Mouse (Mus musculus): ENCODE measurements at regions not wholly inside any gene's neighbourhood (a gene's known extent, or its start where the extent isn't known, plus 50 kb on each side); places are given as distances from the start of the nearest gene placed in this dataset.
A peak's percentile ranks its signal among the peaks of the same experiment; 100 is the strongest.

DNA sequence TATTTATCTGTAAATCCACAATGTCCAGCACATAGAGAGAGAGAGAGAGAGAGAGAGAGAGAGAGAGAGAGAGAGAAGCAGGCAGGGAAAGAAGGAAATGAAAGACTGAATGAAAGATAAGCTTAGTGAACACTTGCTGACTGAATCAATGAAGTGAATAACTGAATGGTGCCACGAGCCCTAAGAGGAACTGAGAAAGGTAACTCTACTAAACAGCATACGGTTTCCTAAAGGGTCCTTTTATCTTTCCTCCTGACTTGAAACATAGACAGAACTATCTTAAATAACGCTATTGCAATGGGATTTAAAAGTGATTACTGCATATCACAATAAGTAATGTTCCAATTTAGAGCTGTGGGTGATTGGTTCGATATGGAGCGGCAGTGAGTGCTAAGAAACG, 121.0 kb downstream of the Rbm26 start:
- H3K36me3 ChIP-seq (ENCODE audit: insufficient read depth, low read length), result no peaks in the 10 kb centered on the region
- no peak overlapping the region for H3K27ac ChIP-seq
- no peak for DNase-seq (ENCODE audit: low spot score)
- no peak overlapping the region for H3K4me3 ChIP-seq (ENCODE audit: low read length)
- ATAC-seq, result no peak
- no peak overlapping the region for H3K9ac ChIP-seq (replicated peaks; ENCODE audit: low read length)
- no peaks in the 10 kb centered on the region for H3K27me3 ChIP-seq (ENCODE audit: insufficient read depth, low read length)
- H3K4me2 ChIP-seq (ENCODE audit: low read depth, low read length), result no peak overlapping the region
- no peaks in the 10 kb centered on the region for H3K4me1 ChIP-seq (ENCODE audit: insufficient read depth, low read length)
- TF ChIP-seq CTCF (IDR thresholded peaks at IDR 0.05; ENCODE audit: low read depth), result no peak
- WGBS, result 78% methylated on average over 6 of the region's 6 CpGs
- 0 out of 2 replicates have a peak, but pooled peaks cover 4% of the 10 kb centered on the region for H3K9me3 ChIP-seq (ENCODE audit: low read length)

DNA sequence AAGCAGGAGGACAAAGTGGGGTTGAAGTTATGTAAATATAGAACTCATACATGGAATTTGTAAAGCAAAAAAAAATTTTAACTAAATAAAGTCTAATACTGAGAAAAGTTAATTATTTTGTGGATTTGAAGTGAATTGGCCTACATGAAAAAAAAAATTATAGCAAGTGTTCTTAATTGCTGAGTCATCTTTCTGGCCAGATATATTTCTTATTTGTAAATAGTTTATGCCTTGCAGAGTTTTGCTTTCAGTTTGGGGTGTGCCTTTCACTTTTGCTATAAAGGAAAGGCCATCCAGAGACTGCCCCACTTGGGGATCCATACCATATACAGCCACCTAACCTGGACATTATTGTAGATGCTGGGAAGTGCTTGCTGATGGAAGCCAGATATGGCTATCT, 138.3 kb downstream of the Rbm26 start:
- no peak overlapping the region for H3K4me3 ChIP-seq (ENCODE audit: low read length)
- no peak for ATAC-seq
- H3K36me3 ChIP-seq (ENCODE audit: insufficient read depth, low read length), result no peaks in the 10 kb centered on the region

DNA sequence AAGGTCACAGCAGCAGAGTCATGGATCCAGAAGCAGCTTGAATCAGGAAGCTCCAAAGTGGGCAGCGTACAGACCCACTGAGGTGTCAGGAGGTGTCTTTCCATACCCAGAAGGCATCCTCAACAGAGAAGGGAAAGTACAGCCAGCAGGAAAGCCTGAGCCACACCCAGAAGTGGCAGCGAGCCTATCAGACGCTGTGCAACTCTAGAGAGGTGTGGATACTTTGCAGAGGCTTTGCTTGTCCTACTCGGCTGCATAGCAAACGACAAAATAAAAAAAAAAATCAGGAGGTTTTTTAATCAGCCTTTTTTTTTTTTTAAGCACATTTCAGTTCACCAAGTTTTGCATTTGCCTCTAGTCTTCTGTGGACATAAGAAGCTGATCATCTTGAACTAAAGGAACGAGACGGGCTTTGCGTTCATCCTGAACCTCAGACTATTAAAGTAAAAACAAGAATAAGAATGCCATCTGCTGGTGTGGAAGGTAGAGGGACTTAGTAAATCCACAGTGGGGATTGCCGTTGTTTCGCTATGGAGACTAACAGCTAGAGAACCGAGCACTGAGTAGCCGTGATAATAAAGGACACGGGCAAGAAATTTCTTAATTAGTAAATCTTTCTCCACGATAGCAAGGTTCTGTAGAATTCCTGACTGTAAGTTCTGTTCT, 142.3 kb downstream of the Rbm26 start:
- Histone ChIP-seq H3K4me3 (ENCODE audit: low read length) (no peak overlapping the region), H3K27ac (no peak overlapping the region), H3K36me3 (ENCODE audit: insufficient read depth, low read length) (no peaks in the 10 kb centered on the region), H3K9me3 (ENCODE audit: low read length) (no peaks in the 10 kb centered on the region), H3K4me1 (ENCODE audit: insufficient read depth, low read length) (no peaks in the 10 kb centered on the region), H3K4me2 (ENCODE audit: low read depth, low read length) (peak overlapping the region; percentile 38), H3K27me3 (ENCODE audit: insufficient read depth, low read length) (no peaks in the 10 kb centered on the region), H3K9ac (replicated peaks; ENCODE audit: low read length) (no peak overlapping the region)
- DNase-seq (ENCODE audit: low spot score) (peak; percentile 68), ATAC-seq (no peak)
- peak; percentile 49 for TF ChIP-seq CTCF (IDR thresholded peaks at IDR 0.05; ENCODE audit: low read depth)
- WGBS, result 34% methylated on average over 14 of the region's 14 CpGs

More for the DNA sequence above, 138.3 kb downstream of the Rbm26 start:
- Histone ChIP-seq H3K27me3 (ENCODE audit: insufficient read depth, low read length) (no peaks in the 10 kb centered on the region), H3K27ac (no peak overlapping the region), H3K9ac (replicated peaks; ENCODE audit: low read length) (no peak overlapping the region), H3K4me2 (ENCODE audit: low read depth, low read length) (no peak overlapping the region), H3K4me1 (ENCODE audit: insufficient read depth, low read length) (no peaks in the 10 kb centered on the region), H3K9me3 (ENCODE audit: low read length) (no peaks in the 10 kb centered on the region)
- no peak for DNase-seq (ENCODE audit: low spot score)
- no peak for TF ChIP-seq CTCF (IDR thresholded peaks at IDR 0.05; ENCODE audit: low read depth)

DNA sequence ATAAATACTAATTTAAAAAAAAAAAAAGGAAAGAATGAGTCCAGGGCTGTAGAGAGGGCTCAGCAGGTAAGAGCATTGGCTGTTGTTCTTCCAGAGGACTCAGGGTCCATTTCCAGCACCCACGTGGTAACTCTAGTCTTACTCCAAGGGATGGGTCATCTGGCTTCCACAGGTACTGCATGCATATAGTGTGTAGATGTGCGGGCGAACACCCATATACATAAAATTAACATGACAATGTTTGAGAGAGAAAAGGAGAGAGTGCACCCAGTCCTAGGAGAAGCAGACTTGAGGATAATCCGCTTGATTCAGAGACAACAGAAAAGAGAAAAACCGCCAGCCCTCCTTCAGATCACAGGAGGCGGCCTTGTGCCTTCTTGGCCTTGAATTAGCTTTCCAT, 157.2 kb downstream of the Rbm26 start:
- no peaks in the 10 kb centered on the region for H3K9me3 ChIP-seq (ENCODE audit: low read length)
- 70% methylated on average over 6 of the region's 6 CpGs for WGBS
- no peak overlapping the region for H3K9ac ChIP-seq (replicated peaks; ENCODE audit: low read length)
- no peak for TF ChIP-seq CTCF (IDR thresholded peaks at IDR 0.05; ENCODE audit: low read depth)
- no peak for ATAC-seq
- no peak for DNase-seq (ENCODE audit: low spot score)
- no peak overlapping the region for H3K27ac ChIP-seq
- H3K36me3 ChIP-seq (ENCODE audit: insufficient read depth, low read length), result no peaks in the 10 kb centered on the region
- H3K4me2 ChIP-seq (ENCODE audit: low read depth, low read length), result no peak overlapping the region
- no peaks in the 10 kb centered on the region for H3K4me1 ChIP-seq (ENCODE audit: insufficient read depth, low read length)
- H3K27me3 ChIP-seq (ENCODE audit: insufficient read depth, low read length), result no peaks in the 10 kb centered on the region
- no peak overlapping the region for H3K4me3 ChIP-seq (ENCODE audit: low read length)

DNA sequence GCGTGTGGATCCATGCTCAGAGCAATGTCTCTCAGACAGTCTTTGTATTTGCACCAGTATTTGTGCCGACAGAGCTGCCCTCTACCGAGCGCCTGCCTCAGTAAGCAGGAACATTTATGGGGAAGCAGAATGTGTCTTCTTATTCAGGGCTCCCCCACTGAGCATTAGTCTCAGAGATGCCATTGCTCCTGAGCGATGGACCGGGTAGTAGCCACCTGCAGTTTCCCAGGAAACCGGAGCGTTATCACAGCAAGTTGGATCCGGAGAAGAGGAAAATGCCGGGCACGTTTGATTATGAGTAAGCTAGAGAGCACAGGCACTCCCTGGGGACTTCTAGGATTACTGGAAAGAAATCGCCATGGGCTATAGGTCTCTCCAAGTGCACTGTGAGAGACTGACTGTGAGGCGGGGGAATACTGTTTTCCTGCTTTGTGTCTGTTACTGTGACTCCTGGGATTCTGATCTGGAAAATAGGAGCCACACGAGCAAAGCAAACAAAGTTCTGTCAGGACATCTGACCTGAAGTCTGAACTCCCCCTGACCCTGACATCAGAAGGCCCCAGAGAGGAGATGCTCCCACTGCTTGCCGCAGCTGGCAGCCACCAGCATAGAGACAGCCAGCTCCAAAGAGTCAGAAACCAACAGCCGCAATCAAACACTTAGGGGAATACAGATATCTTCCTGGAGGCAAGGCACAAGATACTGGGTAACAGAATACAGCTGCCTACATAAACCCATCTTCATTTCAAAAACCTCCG, 160.9 kb downstream of the Rbm26 start:
- no peaks in the 10 kb centered on the region for H3K4me1 ChIP-seq (ENCODE audit: insufficient read depth, low read length)
- 14% methylated on average over 17 of the region's 17 CpGs for WGBS
- H3K4me2 ChIP-seq (ENCODE audit: low read depth, low read length), result peak overlapping the region; percentile 46
- no peaks in the 10 kb centered on the region for H3K27me3 ChIP-seq (ENCODE audit: insufficient read depth, low read length)
- H3K9me3 ChIP-seq (ENCODE audit: low read length), result no peaks in the 10 kb centered on the region
- peak overlapping the region; percentile 18 for H3K4me3 ChIP-seq (ENCODE audit: low read length)
- peak; percentile 50 for TF ChIP-seq CTCF (IDR thresholded peaks at IDR 0.05; ENCODE audit: low read depth)
- ATAC-seq (peak; percentile 75), DNase-seq (ENCODE audit: low spot score) (peak; percentile 64)
- no peak overlapping the region for H3K9ac ChIP-seq (replicated peaks; ENCODE audit: low read length)
- H3K36me3 ChIP-seq (ENCODE audit: insufficient read depth, low read length), result no peaks in the 10 kb centered on the region
- no peak overlapping the region for H3K27ac ChIP-seq

DNA sequence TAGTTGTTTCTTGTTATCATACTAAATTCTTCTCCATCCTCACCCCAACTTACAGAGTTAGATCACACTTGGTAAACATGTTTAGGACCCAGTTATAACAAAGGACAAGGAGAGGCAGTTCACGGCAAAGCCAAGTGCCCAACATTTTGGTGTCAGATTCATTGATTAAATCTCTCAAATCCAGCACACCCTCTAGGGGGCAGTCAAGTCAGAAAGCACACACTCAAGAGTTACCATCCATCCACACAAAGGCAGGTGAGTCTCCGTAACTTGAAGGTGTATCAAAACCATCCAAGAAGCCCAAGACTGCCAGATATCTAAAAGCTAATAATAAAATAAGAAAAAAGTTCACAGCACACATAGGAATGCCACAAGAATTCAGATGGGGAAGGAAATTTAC, 161.8 kb downstream of the Rbm26 start:
- no peak for DNase-seq (ENCODE audit: low spot score)
- H3K27me3 ChIP-seq (ENCODE audit: insufficient read depth, low read length), result no peaks in the 10 kb centered on the region
- no peak overlapping the region for H3K27ac ChIP-seq
- H3K9me3 ChIP-seq (ENCODE audit: low read length), result no peaks in the 10 kb centered on the region
- H3K36me3 ChIP-seq (ENCODE audit: insufficient read depth, low read length), result no peaks in the 10 kb centered on the region
- H3K4me2 ChIP-seq (ENCODE audit: low read depth, low read length), result no peak overlapping the region
- no peaks in the 10 kb centered on the region for H3K4me1 ChIP-seq (ENCODE audit: insufficient read depth, low read length)
- TF ChIP-seq CTCF (IDR thresholded peaks at IDR 0.05; ENCODE audit: low read depth), result peak; percentile 29
- no peak for ATAC-seq
- H3K4me3 ChIP-seq (ENCODE audit: low read length), result no peak overlapping the region
- WGBS, result 84% methylated on average over 2 of the region's 2 CpGs
- no peak overlapping the region for H3K9ac ChIP-seq (replicated peaks; ENCODE audit: low read length)

DNA sequence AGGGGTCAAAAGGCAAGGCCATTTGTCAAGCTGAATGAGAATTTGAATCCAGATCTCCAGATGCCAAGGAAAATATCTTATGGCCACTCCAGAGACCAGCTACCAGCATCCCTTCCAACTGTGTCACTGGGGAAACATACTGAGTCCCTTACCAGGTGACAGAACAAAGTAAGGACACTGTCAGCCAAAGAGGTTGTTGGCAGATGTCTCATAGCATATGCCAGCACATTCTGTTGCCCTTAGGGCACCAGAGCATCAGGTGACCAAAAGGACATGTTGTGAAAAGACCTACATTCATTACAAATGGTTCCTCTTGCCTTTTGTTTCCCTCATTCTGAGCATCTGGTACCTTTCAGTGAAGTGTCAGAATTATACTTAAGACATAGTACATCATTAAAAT, 166.4 kb downstream of the Rbm26 start:
- no peaks in the 10 kb centered on the region for H3K9me3 ChIP-seq (ENCODE audit: low read length)
- no peak overlapping the region for H3K9ac ChIP-seq (replicated peaks; ENCODE audit: low read length)
- no peaks in the 10 kb centered on the region for H3K36me3 ChIP-seq (ENCODE audit: insufficient read depth, low read length)
- no peak overlapping the region for H3K4me2 ChIP-seq (ENCODE audit: low read depth, low read length)
- ATAC-seq (0 out of 2 replicates have a peak, but pooled peaks have one; percentile 12), DNase-seq (ENCODE audit: low spot score) (no peak)
- H3K4me3 ChIP-seq (ENCODE audit: low read length), result no peak overlapping the region
- no peaks in the 10 kb centered on the region for H3K4me1 ChIP-seq (ENCODE audit: insufficient read depth, low read length)
- no peaks in the 10 kb centered on the region for H3K27me3 ChIP-seq (ENCODE audit: insufficient read depth, low read length)
- no peak for TF ChIP-seq CTCF (IDR thresholded peaks at IDR 0.05; ENCODE audit: low read depth)
- no peak overlapping the region for H3K27ac ChIP-seq

Data from hindbrain, postnatal 0 days (tissue).